Mouse (Mus musculus) gastrocnemius, postnatal 14 days (tissue): ENCODE measurements at regions not wholly inside any gene's neighbourhood (a gene's known extent, or its start where the extent isn't known, plus 50 kb on each side); places are given as distances from the start of the nearest gene placed in this dataset.

Source experiments
- DNase-seq: peaks from one replicate; pipeline ENCODE4 v3.0.0; 2021; ENCODE audit warnings: mixed read lengths
- intact Hi-C: fragments of 180-260 bp; cut with DNase I; formaldehyde crosslinking; loops from one replicate; pipeline ENCODE4 v1.15.1; 2025; ENCODE audit warnings: low total_unique reads

GRCm38 (mm10) chr11:92858170-92858569 lies 239.7 kb upstream of the Car10 start:
- intact Hi-C loops, result no loop called here

GRCm38 (mm10) chr11:92889693-92890454 lies 208.0 kb upstream of the Car10 start:
- peak; percentile 61 for DNase-seq
- intact Hi-C loops, result no loop called here

More at GRCm38 (mm10) chr11:92858170-92858569, 239.7 kb upstream of the Car10 start:
- no peak for DNase-seq

DNA sequence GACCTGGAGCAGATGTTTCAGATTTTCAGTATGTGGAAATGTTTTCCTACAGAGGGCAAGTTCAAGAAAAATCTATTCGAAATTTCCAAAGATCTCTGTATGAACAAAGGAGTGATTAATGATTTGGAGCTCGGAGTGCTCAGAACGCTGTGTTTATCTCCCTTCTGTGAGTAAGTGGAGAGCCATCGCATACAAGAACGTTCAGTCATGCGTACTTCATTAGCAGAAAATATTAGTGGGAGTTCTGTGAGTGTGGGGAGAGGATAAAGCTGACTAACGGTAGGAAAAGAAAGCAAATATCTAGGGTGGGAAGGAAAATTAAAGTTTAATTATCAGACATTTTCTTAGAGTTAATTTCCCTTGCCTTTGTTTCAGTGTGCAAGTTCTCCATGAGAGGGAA lies 198.5 kb upstream of the Car10 start:
- no peak for DNase-seq
- intact Hi-C loops, result no loop called here
